Mouse (Mus musculus) yolk sac, embryonic 10.5 days (tissue): ENCODE measurements around the gene Zfx.

ENCODE experiments used
- DNase-seq: peaks from one replicate; pipeline ENCODE4 v3.0.0-alpha.2; 2017; ENCODE audit warnings: low spot score

The Zfx gene

GRCm38 (mm10) chrX:94123059-94123839 lies at the start of gene Zfx:
Gene Zfx, minus strand, starts transcription at chrX:94123702.
- DNase-seq: peak; percentile 78

DNA sequence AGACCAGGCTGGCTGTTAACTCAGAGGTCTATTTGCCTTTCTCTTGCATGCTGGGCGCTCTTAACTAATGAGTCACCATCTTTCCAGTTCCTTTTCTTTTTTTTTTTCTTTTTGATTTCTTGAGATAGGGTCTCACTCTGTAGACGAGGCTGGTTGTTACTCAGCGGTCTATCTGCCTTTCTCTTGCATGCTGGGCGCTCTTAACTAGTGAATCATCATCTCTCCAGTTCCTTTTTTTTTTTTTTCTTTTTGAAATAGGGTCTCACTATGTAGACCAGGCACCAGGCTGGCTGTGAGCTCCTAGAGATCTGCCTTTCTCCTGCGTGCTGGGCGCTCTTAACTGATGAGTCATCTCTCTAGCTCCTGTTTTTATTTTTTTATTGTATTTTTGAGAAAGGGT lies 45.8 kb upstream of the Zfx start:
- DNase-seq: no peak

DNA sequence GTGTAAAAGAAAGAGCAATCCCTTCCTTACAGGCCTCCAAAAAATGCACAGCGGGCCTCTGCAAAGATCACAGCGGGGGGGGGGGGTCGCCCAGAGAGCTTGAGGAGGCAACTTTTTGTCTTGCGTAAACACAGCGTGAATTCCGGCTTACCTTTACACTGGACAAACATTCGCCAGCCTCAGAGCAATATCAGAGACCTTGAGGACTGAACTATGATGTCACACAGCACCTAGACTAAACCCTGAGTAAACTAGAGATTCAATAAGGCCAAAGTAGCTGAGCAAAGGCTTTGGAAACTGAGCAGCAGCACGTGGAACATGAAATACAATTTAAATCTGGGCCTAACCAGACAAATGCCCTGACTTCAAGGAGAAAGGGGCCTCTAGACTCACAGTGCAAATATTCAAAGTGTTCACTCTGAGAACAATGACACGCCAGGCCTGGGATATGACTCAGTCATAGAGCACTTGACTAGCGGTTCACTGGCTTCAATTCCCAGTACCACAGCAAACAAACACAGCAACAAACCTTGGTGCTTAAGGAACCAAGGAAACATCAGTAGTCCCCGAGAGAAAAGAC lies 28.8 kb upstream of the Zfx start:
- DNase-seq: peak; percentile 69

- DNase-seq: peak; percentile 82
Measured at GRCm38 (mm10) chrX:94150471-94150870, 27.0 kb upstream of the Zfx start.

DNA sequence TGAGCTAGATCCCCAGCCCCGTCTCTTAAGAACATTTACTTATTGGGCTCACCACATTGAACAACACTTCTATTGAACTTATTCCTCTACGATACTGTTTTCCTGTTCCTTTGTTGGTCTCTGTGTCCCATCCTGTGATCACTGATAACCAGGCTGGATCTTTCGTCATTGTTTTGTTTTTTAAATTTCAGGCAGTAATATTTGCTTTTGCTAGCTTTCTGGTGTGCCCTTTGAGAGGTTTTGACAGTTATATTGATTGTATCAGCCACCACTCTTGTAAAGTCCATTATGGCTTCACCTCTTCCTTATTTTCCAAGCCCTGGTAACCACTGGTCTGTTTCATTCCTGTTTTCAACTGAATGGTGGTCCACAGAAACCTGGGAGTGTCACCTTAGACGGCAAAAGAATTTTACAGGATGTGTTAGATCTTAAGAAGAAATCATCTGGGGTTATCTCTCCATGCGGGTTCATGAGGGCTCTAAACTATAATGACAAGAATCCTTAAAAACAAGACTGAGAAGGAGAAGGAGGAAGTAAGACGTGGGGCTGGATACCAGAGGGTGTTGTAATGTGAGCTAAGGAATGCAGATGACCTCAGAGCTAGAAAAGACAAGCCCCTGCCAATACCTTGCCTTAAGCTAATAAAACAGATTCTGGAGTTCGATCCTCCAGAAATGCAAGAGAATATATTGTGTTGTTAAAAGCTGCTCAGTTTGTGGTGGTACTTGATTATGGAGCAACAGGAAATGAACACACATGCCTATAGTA lies 18.7 kb upstream of the Zfx start:
- DNase-seq: no peak

- DNase-seq: no peak
Measured at GRCm38 (mm10) chrX:94140080-94140479, 16.6 kb upstream of the Zfx start.

- no peak for DNase-seq
Measured at GRCm38 (mm10) chrX:94138256-94138655, 14.8 kb upstream of the Zfx start.

- no peak for DNase-seq
Measured at GRCm38 (mm10) chrX:94135084-94135483, 11.6 kb upstream of the Zfx start.

- no peak for DNase-seq
Measured at GRCm38 (mm10) chrX:94133551-94133950, 10.0 kb upstream of the Zfx start.

DNA sequence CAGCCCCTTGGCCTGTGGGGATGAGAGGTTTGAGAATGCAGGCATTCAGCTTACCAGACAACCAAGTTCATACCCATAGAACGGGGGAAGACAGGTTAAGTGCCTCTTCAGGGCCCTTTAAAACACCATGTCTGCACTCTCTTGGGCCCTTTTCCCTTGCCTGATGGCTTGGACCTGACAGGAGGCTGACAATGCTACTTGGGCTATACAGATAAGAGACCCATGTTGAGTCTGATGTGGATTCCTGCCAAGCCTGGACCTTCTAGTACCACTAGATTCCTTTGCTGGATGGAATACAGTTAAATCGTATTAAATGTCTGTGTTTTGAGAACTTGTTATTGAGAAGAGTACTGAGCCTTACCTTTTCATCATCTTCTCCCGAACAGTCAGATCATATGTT lies 8.7 kb upstream of the Zfx start:
- no peak for DNase-seq

DNA sequence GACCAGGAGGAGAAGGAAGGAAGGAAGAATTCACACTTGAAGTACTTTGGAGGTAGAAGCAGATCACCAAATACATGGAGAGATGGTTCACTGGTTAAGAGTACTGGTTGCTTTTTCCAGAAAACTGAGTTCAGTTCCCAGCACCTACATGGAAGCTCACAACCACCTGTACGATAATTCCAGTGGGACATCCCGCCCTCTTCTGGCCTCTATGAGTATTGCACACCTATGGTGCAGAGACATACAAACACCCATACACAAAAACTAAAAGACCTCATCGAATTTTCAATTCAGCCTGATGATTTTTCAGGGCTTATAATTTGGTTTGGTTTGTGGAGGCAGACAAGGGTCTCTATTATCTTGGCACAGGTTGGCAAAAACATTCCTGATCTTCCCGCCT lies 6.2 kb upstream of the Zfx start:
- DNase-seq: no peak

DNA sequence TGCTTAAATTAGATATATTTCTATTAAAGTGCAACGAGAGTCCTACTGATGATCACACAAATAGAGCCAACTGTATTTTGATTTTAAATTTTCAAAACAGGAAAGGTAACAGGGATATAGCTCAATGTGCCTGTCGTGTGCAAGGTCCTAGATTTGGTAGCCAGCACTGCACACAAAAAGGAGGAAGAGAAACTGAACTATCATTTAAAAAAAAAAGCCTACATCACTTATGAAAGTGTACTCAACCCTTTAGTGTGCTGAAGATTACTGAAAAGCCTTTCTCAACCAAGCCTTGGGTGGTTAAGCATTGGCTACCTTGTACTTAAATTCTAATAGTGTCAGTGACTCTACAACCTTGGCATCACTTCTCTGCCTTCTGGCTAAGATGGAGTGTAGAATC lies 2.4 kb upstream of the Zfx start:
- no peak for DNase-seq

DNA sequence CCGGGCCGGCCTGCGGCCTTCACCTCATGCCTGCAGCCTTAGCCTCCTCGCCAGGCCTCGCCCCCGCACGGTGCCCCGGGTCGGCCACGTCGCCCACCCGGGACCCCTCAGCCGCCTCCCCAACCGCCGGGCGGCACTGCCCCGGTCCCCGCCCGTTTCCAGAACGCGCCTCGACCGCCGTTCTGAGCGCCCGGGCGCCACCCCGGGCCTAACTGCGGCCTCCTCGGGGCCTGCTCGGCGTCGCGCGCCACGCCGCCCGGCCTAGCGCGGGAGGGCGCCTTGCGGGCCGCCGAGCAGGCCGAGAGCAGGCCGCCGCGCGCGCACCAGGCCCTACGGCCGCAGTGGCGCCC lies 818 bp downstream of the Zfx start:
- DNase-seq: no peak

DNA sequence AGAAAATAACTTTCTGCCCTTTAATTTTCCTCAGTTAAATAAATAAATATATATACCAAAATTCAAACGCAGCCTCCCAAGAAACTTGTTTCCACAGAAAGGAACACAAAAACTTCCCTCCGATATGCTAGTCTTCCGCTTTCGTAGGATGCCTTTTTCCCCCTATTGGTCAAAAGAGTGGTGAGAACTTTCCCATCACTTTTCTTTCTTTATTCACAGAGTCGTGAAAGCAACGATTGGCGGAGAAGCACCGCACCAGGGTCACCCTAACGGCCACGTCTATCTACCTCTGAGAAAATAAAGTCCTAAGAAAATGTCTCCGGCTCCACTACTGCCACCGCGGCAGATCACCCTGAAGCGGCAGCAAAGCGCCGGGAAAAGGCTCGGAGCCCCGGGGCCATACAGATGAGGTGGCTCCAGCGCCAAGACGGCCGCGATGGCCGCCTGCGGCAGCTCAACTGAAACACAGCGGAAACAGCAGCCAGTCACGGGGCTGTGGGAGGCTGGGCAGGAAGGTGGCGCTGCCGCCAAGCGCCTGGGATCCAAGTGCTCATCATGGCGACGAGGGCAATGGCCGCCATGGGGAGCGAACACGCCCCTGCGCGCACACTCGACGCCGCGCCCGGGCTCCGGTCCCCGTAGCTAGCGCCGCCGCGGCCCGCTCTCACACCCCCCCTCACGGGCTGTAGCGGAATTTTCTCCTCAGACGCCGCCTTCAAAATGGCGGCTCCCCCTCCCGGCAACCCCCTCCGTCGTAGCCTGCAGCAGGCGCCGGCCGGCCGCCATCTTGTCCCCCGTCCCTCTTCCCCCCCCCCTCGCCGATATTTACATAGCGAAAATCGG lies 1.4 kb downstream of the Zfx start:
- DNase-seq: peak; percentile 87

DNA sequence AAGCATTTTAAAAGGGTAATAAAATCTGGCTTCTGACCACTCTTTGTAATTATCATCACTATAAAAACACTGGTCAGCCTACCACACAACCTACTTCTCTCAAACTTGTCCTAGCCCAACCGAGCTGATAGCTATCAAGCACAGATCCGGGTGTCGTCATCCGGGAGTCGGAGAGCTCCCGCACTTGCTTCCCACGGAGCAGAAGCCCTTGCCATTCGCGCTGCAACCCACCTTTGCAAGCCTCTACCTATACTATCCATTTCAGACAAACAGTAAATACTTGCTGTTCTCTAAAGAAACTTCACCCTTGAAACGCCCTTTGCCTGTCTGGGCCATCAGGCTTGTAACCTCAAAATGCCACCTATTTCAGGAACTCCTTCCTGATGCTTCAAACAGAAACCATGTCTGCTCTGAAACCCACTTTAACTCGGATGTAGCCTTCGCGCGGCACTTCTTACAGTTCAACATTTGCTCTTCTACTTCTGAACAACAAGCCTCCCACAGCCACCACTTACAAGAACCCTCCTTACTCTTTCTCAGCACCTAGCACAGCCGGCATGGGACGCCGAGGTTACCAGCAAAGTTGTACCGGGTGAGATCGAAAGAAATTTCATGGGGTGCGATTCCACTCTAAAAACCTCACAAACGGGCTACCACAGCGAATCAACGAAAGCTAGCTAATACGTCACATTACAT lies 2.2 kb downstream of the Zfx start:
- no peak for DNase-seq

- no peak for DNase-seq
Measured at GRCm38 (mm10) chrX:94118350-94118749, 5.2 kb downstream of the Zfx start.

- DNase-seq: no peak
Measured at GRCm38 (mm10) chrX:94115882-94116281, 7.6 kb downstream of the Zfx start.

- no peak for DNase-seq
Measured at GRCm38 (mm10) chrX:94105964-94106363, 17.5 kb downstream of the Zfx start.

DNA sequence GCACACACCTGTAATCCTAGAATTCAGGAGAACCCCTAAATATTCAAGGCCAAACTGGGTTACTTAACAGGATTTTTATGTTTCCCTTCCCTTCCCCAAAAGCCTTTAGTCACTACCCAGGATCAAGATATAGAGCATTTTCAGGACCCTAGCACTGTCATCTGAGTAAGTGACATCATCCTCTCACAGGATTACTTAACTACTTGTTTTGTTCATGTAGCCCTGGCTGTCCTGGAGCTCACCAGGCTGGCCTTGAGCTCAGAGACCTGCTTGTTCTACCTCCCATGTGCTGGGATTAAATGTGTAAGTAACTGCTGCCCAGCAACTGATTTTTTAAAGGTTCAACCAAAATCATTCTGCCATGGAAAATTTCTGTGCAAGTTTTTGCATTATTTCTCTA lies 20.6 kb downstream of the Zfx start:
- no peak for DNase-seq

GRCm38 (mm10) chrX:94100561-94100960 lies 22.9 kb downstream of the Zfx start:
- no peak for DNase-seq

GRCm38 (mm10) chrX:94091001-94091400 lies 32.5 kb downstream of the Zfx start:
- no peak for DNase-seq

DNA sequence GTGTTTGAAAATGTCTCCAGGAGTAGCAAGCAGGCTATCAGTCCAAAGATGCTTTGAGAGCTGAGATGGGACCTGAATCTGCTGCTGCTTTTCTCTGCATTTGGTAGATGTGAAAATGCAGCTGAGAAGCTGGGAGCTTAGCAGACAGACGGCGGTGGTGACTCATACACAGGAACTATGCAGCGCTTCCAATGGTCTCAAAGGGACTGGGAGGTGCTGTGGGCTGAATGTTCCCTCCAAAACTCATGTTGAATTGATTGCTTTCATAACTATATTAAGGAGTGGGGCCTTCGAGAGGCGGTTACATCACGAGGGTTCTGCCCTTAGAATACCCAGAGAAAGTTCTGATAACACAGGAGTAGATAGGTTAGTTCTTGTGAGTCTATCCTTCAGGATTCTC lies 62.3 kb downstream of the Zfx start:
- no peak for DNase-seq
